Mouse (Mus musculus): ENCODE results near the gene Lrrfip2.

Lrrfip2 gene

GRCm38 (mm10) chr9:111220551-111221080 lies 103.2 kb downstream of the Lrrfip2 start:
- no peak for DNase-seq (ENCODE audit: low spot score)

GRCm38 (mm10) chr9:111221580-111221979 lies 104.2 kb downstream of the Lrrfip2 start:
- DNase-seq (ENCODE audit: low spot score): no peak

GRCm38 (mm10) chr9:111223406-111223805 lies 106.0 kb downstream of the Lrrfip2 start:
- no peak for DNase-seq (ENCODE audit: low spot score)

GRCm38 (mm10) chr9:111228446-111228845 lies 111.1 kb downstream of the Lrrfip2 start:
- DNase-seq (ENCODE audit: low spot score): no peak

- no peak for DNase-seq (ENCODE audit: low spot score)
These were observed 117.3 kb downstream of the Lrrfip2 start for GRCm38 (mm10) chr9:111234701-111235100.

GRCm38 (mm10) chr9:111237726-111238125 lies 120.3 kb downstream of the Lrrfip2 start:
- DNase-seq (ENCODE audit: low spot score): no peak

- DNase-seq (ENCODE audit: low spot score): no peak
These were observed 122.4 kb downstream of the Lrrfip2 start for GRCm38 (mm10) chr9:111239821-111240220.

GRCm38 (mm10) chr9:111243384-111243783 lies 126.0 kb downstream of the Lrrfip2 start:
- no peak for DNase-seq (ENCODE audit: low spot score)

GRCm38 (mm10) chr9:111245546-111245945 lies 128.2 kb downstream of the Lrrfip2 start:
- no peak for DNase-seq (ENCODE audit: low spot score)

GRCm38 (mm10) chr9:111247682-111248246 lies 130.4 kb downstream of the Lrrfip2 start:
- DNase-seq (ENCODE audit: low spot score): no peak

GRCm38 (mm10) chr9:111252161-111252869 lies 134.9 kb downstream of the Lrrfip2 start:
- no peak for DNase-seq (ENCODE audit: low spot score)

- DNase-seq (ENCODE audit: low spot score): no peak
These were observed 143.1 kb downstream of the Lrrfip2 start for GRCm38 (mm10) chr9:111260360-111260985.

- DNase-seq (ENCODE audit: low spot score): no peak
These were observed 144.0 kb downstream of the Lrrfip2 start for GRCm38 (mm10) chr9:111261356-111261755.

- DNase-seq (ENCODE audit: low spot score): no peak
These were observed 150.6 kb downstream of the Lrrfip2 start for GRCm38 (mm10) chr9:111267998-111268397.

GRCm38 (mm10) chr9:111270606-111271005 lies 153.2 kb downstream of the Lrrfip2 start:
- DNase-seq (ENCODE audit: low spot score): no peak

- DNase-seq (ENCODE audit: low spot score): no peak
These were observed 153.7 kb downstream of the Lrrfip2 start for GRCm38 (mm10) chr9:111271056-111271433.

GRCm38 (mm10) chr9:111271434-111272160 lies 154.2 kb downstream of the Lrrfip2 start, which contains the start of the genes Mlh1 and Epm2aip1:
TSS of gene Mlh1 (minus strand) at chr9:111271791.
TSS of gene Epm2aip1 (plus strand) at chr9:111271929.
- DNase-seq (ENCODE audit: low spot score): peak; percentile 99

GRCm38 (mm10) chr9:111272356-111272755 lies 155.0 kb downstream of the Lrrfip2 start:
- DNase-seq (ENCODE audit: low spot score): peak; percentile 39

- DNase-seq (ENCODE audit: low spot score): no peak
These were observed 155.8 kb downstream of the Lrrfip2 start for GRCm38 (mm10) chr9:111272996-111273785.

- DNase-seq (ENCODE audit: low spot score): no peak
These were observed 156.6 kb downstream of the Lrrfip2 start for GRCm38 (mm10) chr9:111273958-111274357.

- no peak for DNase-seq (ENCODE audit: low spot score)
These were observed 157.8 kb downstream of the Lrrfip2 start for GRCm38 (mm10) chr9:111275156-111275555.
